Mouse (Mus musculus): ENCODE data around the gene Col4a1. TPM values are rescaled to one million over a fixed set of nuclear protein-coding genes. Genes with fewer than 3 reads are reported as not detected.

The Col4a1 gene
- total RNA-seq, 1 experiment from 2014 or later, result 17.3 TPM

DNA sequence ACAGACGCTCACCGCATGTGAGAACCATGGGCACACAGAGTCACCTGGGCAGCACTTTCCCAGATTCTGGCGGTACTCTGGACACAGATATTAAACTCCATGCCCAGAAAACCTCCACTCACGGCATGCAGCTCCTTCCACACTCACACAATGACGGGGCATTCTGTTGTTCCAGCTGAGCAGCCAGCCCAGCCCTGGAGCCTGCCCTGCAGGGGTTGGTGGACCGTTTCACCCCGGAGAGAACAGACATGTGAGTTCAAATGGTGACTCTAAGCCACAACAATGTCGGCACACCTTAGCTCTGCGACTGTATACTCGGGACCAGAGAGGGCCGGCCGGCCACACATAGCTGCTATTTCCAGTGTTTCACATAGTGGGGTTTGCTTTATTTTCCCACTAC lies 130.0 kb downstream of the Col4a1 start:
- ATAC-seq (replicated peaks in 1 of 2; ENCODE audit: insufficient read depth in 1 of 2, low FRiP score in 2 of 2, low TSS enrichment in 1 of 2, low read depth in 1 of 2, poor library complexity in 2 of 2, severe bottlenecking in 2 of 2), result no peak

DNA sequence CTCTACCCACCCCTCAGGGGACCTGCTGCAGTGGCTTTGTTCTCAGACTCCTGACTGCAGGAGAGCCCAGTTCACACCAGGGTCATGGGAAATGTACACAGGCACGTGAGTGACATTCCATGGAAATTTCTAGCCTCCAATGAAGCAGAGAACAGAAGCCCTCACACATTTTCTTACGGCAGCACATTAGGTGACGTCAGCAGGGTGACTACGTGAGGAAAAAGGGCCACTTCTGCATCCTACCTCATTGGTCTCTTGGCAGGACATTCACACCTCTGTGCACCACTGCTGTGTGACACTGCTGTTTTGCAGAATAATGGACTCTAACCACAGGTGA lies 130.5 kb downstream of the Col4a1 start:
- ATAC-seq (replicated peaks in 1 of 2; ENCODE audit: insufficient read depth in 1 of 2, low FRiP score in 2 of 2, low TSS enrichment in 1 of 2, low read depth in 1 of 2, poor library complexity in 2 of 2, severe bottlenecking in 2 of 2), result no peak

DNA sequence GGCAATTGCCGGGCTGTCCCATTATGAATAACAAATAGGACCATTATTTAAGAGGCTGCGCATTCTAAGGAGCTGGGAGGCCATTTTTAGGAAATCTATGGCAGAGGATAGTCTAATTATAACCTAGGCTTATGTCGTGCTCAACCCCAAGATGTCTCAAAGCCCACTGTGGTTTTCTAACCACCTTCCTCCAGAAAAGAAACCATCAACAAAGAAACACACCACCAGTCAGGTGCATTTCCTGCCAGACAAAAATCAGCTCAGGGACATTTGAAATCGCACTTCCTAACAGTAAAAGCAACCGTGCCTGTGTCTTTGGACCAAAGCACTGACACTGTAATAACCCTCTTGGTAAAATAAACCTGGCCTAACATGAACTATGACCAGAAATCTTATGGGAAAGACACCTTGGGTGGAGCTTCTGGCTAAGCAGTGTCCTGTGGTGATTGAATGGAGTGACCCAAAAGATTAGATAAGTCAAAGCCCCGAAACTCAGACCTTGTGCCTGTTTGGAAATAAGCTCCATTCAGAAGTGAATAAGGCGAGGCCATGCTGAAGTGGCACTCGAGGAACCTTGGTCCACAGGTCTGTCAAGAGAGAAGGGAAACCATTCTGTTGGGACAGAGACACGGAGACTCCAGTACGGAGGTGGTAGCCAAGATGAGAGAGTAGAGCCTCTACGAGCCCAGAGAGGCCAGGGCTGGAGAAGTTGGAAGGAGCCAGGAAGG lies 131.0 kb downstream of the Col4a1 start:
- ATAC-seq (replicated peaks in 1 of 2; ENCODE audit: insufficient read depth in 1 of 2, low FRiP score in 2 of 2, low TSS enrichment in 1 of 2, low read depth in 1 of 2, poor library complexity in 2 of 2, severe bottlenecking in 2 of 2), result peak; percentile 23 to 53; a peak in 1 of 4 replicates

DNA sequence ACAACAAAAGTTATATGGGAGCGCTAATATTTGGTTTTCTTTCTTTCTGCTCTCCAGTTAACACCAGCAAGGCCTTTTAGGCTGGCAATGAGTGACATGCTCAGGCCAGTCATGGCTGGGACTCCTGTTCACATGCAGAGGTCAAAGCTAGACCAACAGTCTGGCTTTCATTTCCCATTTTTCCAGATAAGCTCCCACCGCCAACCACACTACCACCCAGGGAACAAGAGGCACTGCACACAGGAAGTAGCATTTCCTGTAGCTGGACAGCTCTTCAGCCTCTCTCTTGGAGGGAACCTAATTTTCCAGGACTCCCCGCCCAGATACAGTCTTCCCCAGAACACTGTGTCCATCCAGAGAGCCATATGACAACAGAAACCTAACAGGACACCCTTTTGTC lies 132.8 kb downstream of the Col4a1 start:
- peak in 1 of 2 experiments; percentile 6; a peak in 1 of 4 replicates for ATAC-seq (replicated peaks in 1 of 2; ENCODE audit: insufficient read depth in 1 of 2, low FRiP score in 2 of 2, low TSS enrichment in 1 of 2, low read depth in 1 of 2, poor library complexity in 2 of 2, severe bottlenecking in 2 of 2)

DNA sequence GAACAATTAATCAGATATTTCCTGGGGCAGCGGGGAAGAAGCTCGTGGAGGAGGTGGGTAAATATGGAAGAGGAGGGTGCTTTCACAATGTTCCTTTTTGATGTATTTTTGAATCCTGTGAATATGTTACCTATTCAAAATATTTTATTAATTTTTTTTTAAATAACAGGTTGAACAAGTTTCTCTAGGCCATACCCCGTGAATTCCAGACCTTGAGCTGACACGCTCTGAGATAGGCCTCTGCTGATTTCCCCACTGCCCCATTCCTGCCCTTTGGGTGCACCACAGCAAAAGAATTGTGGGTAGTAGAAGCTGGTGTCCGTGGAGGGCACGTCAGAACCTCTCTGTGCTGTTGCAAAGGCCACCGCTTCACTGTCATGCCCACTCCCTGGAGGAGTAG lies 136.2 kb downstream of the Col4a1 start:
- ATAC-seq (replicated peaks in 1 of 2; ENCODE audit: insufficient read depth in 1 of 2, low FRiP score in 2 of 2, low TSS enrichment in 1 of 2, low read depth in 1 of 2, poor library complexity in 2 of 2, severe bottlenecking in 2 of 2), result no peak

DNA sequence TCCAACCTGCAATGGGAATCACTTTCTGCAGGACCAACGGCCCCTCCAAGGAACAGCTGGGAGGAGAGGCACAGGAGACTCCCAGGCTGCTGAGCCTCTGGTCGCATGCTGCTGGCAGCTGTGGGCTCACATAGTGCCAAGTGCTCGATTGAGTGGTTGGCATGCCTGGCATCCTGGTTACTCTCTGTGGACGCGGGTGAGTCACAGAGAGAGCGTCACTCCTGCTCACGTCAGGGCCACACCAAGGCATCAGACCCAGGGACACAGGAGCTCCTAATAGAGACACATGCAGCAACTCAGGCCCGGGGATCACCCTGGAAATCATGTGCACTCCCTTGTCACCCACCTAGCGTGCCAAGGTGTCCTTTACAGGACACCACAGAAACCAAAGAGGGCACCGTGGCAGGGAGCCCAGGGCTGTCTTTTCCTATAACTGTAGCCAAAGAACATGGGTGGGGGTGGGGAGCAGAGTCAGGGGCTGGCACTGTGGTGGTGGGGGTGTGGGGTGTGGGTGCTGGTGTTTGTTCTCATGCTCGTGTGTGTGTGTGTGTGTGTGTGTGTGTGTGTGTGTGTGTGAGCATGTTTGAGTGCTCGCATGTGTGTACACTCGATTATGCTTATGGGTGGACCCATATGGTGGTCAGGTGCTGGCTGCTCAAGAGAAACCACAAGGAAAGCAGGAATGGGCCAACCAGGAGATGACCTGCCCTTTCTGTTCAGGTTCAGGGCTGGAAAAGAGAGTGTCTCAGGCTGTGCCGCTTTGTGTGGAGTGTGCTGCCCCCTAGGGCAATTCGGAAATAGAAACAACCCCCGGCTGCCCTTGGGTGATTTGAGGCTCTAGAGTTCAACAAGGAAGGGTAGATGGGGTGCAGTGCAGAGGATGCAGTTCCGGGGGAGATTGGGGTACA lies 139.1 kb downstream of the Col4a1 start:
- peak; percentile 73 to 79 for ATAC-seq (replicated peaks in 1 of 2; ENCODE audit: insufficient read depth in 1 of 2, low FRiP score in 2 of 2, low TSS enrichment in 1 of 2, low read depth in 1 of 2, poor library complexity in 2 of 2, severe bottlenecking in 2 of 2)

DNA sequence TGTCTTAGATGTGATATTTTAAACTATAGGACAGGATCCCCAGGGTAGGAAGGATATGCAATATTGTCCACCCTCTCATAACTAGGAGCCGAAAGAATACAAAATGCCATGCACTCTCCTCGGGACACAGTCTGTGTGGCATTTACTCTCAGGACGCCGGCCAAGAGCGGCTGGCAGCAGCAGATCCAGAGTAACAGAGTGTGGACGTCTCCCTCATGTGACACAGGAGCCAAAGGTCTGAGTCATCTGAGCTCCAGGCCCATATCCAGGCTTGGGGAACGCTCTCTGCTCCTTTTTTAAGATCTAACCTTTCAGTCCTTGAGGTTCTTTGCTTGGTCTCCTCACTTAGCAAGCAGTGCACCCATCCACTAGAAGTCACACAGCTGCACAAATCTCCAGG lies 141.1 kb downstream of the Col4a1 start:
- ATAC-seq (replicated peaks in 1 of 2; ENCODE audit: insufficient read depth in 1 of 2, low FRiP score in 2 of 2, low TSS enrichment in 1 of 2, low read depth in 1 of 2, poor library complexity in 2 of 2, severe bottlenecking in 2 of 2), result no peak

DNA sequence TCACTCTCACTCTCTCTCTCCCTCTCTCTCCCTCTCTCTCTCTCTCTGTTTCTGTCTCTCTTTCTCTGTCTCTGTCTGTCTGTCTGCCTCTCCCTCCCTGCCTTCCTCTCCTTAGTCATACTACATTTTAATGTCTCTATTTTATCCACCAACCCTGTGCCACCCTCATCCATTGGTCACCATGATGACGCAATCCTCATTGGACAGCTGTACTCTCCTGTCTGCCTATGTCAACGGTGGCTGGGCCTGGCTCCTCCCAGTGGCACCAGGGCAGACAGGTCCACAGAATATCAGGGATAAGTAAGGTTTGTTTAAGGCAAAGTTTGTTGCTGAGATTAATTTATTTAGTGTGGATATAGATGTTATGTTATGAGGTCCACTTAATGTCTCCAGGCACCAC lies 143.2 kb downstream of the Col4a1 start:
- ATAC-seq (replicated peaks in 1 of 2; ENCODE audit: insufficient read depth in 1 of 2, low FRiP score in 2 of 2, low TSS enrichment in 1 of 2, low read depth in 1 of 2, poor library complexity in 2 of 2, severe bottlenecking in 2 of 2), result no peak

DNA sequence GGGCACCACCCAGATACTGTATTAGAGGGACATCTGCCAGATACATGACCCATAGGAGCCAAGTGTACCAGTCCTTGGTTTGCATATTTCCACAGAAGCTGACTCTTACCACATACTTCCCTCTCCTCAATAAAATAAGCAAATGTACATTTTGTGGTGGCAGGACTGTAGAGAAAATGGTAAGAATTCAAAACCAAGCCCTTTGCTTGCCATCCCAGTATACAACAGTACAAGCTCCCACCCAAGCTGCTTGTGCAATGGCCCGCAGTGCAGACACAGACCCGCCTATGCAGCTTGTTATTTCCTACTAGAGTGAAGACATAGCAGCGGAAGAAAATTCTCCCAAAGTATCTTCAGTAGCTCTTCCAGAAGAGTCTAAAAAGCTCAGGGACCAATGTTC lies 143.8 kb downstream of the Col4a1 start:
- ATAC-seq (replicated peaks in 1 of 2; ENCODE audit: insufficient read depth in 1 of 2, low FRiP score in 2 of 2, low TSS enrichment in 1 of 2, low read depth in 1 of 2, poor library complexity in 2 of 2, severe bottlenecking in 2 of 2), result no peak

DNA sequence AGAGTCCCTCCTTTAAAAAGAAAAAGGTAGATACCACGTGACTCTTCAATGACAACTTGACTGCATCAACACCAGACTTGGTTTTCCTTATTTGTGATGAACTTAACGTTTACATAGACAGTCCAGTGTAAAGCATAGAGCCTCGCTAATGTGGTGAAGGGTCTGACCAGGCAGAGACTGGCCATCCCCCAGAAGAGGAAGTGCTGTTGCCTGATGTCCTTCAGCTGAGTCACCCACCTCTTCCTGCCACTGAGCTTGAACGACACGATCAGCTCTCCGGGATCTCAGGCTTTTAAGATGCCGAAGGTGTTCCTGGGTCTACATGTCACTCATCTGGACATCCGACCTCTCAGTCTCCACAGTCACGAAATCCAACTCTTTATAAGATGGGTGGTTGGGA lies 144.7 kb downstream of the Col4a1 start:
- peak in 1 of 2 experiments; percentile 39; a peak in 1 of 4 replicates for ATAC-seq (replicated peaks in 1 of 2; ENCODE audit: insufficient read depth in 1 of 2, low FRiP score in 2 of 2, low TSS enrichment in 1 of 2, low read depth in 1 of 2, poor library complexity in 2 of 2, severe bottlenecking in 2 of 2)

DNA sequence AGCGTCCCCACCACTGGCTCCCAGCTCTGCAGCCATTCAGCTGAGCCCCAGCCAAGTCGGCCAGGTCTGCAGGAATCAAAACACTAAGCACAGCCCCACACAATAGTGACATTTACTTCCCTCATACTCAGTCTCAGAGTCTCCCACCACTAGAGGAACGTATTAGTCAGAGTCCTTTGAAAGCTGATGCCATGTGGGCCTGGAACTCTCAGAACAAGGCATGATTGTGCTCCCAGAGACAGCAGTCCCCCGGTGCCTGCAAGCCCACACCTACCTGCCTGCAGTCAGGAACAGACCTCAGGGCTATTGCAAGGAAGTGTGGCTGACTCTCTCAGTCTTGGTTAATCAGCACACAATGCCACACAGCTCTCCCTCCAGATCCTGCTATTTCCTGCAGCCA lies 147.0 kb downstream of the Col4a1 start:
- no peak for ATAC-seq (replicated peaks in 1 of 2; ENCODE audit: insufficient read depth in 1 of 2, low FRiP score in 2 of 2, low TSS enrichment in 1 of 2, low read depth in 1 of 2, poor library complexity in 2 of 2, severe bottlenecking in 2 of 2)

DNA sequence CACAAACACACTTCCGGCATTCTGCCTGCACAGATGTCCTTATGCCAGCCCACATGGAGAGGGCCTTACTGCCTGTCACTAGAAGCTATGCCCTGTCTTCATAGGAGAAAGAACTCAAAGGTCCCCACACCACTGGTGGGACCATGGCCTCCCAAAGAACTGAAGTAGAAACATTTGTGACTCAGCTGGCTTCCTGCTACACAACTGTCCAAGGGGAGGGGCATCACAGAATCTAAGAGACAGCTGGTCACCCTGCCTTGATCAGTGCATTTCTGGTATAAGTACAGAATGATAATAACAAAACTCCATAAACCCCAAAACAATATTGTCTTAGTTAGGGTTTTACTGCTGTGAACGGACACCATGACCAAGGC lies 156.3 kb downstream of the Col4a1 start:
- ATAC-seq (replicated peaks in 1 of 2; ENCODE audit: insufficient read depth in 1 of 2, low FRiP score in 2 of 2, low TSS enrichment in 1 of 2, low read depth in 1 of 2, poor library complexity in 2 of 2, severe bottlenecking in 2 of 2), result no peak

DNA sequence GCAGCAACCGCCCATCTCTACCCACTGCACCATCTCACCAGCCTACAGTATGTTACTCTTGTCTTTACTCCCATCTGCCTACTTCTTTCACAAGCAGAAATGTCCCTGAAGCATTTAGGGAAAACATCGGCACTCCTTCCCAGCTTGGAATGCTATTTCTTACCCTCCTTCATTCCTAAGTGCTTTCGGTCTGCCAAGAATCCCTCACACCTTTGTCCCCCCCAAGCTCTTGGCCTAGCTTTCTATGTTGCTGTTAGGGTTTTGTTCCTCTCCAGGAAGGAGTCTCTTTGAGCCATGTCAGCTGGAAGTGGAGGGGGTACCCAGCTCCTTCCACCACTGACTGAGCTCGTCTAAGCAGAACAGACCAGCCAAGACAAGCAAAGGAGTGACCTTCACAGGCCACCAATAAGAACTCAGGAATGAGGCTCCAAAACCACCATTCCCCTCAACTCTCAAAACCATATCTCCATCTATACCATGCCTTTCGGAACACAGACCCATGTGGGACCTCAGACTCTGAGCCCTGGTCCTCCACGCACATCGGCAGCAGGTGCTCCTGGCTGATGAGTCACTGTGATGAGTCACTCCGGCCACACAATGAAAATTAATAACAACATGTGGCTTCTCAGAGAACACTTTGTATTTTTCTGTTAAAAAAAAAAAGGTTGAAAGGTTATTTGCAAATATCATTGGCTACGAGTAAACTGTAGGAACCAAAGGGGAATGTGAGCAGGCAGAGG lies 156.9 kb downstream of the Col4a1 start:
- ATAC-seq (replicated peaks in 1 of 2; ENCODE audit: insufficient read depth in 1 of 2, low FRiP score in 2 of 2, low TSS enrichment in 1 of 2, low read depth in 1 of 2, poor library complexity in 2 of 2, severe bottlenecking in 2 of 2), result no peak

DNA sequence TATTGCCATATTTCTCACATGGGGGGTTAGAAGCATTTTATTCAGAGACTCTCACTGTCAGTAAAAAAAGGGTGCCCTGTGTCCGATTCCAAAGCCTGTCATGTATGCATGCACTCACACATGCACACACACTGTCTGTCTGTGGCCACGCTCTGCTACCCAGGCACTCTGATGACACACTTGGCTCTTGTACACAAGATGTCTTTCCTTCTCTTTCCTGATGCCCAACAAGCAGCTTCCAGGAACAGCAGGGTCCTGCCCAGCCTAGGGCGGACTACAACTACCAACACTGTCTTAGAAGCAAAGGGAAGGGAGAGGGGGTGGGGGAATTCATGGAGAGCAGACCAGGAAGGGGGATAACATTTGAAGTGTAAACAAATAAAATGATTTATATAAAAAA lies 162.4 kb downstream of the Col4a1 start:
- no peak for ATAC-seq (replicated peaks in 1 of 2; ENCODE audit: insufficient read depth in 1 of 2, low FRiP score in 2 of 2, low TSS enrichment in 1 of 2, low read depth in 1 of 2, poor library complexity in 2 of 2, severe bottlenecking in 2 of 2)

DNA sequence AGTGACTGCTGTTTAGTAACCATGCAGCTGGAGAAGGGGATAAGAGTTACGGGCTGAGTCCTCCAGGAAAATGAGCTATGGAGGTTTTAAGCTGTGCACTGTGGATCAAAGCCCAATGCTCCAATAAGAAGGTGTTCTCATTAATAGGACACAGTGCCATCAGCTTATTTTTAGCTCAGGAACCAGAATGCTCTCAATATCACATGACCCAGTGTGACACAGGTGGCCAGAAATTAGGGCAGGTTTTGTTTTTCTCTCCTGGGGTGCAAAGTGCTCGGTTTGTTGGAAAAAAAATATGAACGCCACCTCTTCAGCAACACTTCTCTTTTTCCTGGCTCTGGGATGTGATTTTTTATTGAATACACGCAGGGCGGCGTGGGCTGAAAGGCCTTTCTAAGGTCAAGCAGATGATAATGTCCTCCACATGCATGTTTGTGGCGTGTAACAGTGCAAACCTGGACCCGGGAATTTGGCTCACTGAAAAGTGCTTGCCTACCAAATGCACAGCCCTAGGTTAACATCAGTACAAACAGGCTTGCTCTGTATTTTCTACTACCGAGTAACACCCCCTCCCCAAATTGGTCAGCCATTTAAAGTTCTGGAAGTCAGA lies 163.3 kb downstream of the Col4a1 start:
- ATAC-seq (replicated peaks in 1 of 2; ENCODE audit: insufficient read depth in 1 of 2, low FRiP score in 2 of 2, low TSS enrichment in 1 of 2, low read depth in 1 of 2, poor library complexity in 2 of 2, severe bottlenecking in 2 of 2), result no peak

DNA sequence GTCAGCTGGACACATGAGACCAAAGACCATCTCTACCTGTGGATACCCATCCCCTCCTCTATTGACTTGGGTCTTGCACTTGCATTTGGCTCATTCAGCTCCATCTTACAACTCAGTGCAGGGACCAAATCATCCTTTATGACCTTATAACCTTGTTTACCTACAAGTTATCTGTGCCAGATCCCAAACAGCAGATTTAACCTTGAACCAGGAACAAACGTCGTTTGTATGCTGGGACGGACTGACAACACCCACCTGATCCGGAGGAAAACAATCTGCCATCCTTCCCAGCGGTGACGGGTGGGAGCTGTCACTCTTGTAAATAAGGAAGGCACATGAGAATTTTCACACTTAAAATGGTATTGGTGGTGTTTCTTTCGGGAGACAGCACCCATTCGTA lies 163.8 kb downstream of the Col4a1 start:
- ATAC-seq (replicated peaks in 1 of 2; ENCODE audit: insufficient read depth in 1 of 2, low FRiP score in 2 of 2, low TSS enrichment in 1 of 2, low read depth in 1 of 2, poor library complexity in 2 of 2, severe bottlenecking in 2 of 2), result no peak
